Mouse (Mus musculus) heart, postnatal 0 days (tissue): ENCODE measurements around the gene Cpeb1. TPM values are rescaled to one million over a fixed set of nuclear protein-coding genes. Genes with fewer than 3 reads are reported as not detected.
A peak's percentile ranks its signal among the peaks of the same experiment; 100 is the strongest.

Experiments
- ATAC-seq: fragments of 200-750 bp; cut with Nextera tagmentation; 2 replicates; pipeline ENCODE4 v1.8.0; 2017; ENCODE audit warnings: low read depth, moderate number of reproducible peaks, moderate library complexity; ENCODE audit not compliant: insufficient read depth
- DNase-seq: peaks from one replicate; pipeline ENCODE4 v3.0.0-alpha.2; 2016; ENCODE audit warnings: low spot score
- H3K27ac ChIP-seq: fragments of 300-500 bp; sonication (generic); 2 replicates; pipeline ENCODE4 v1.5.1; 2014; ENCODE audit warnings: low read depth, mild to moderate bottlenecking
- H3K27me3 ChIP-seq: fragments of 300-500 bp; sonication (generic); 2 replicates; pipeline ENCODE4 v1.6.1; 2014; ENCODE audit warnings: low read length, mixed read lengths; ENCODE audit not compliant: control insufficient read depth, insufficient read depth
- H3K36me3 ChIP-seq: fragments of 300-500 bp; sonication (generic); replicated peaks from 2 replicates; pipeline ENCODE4 v1.6.1; 2014; ENCODE audit warnings: low read length, mixed read lengths; ENCODE audit not compliant: control insufficient read depth, insufficient read depth
- H3K4me1 ChIP-seq: fragments of 300-500 bp; sonication (generic); 2 replicates; pipeline ENCODE4 v1.6.1; 2014; ENCODE audit warnings: antibody characterized with exemption; ENCODE audit not compliant: control insufficient read depth, insufficient read depth
- H3K4me2 ChIP-seq: fragments of 300-500 bp; sonication (generic); 2 replicates; pipeline ENCODE4 v1.6.1; 2014; ENCODE audit warnings: low read depth, mild to moderate bottlenecking, low read length, moderate library complexity
- H3K4me3 ChIP-seq: fragments of 300-500 bp; sonication (generic); 2 replicates; pipeline ENCODE4 v1.5.1; 2014; ENCODE audit warnings: low read depth, low read length
- H3K9ac ChIP-seq: fragments of 300-500 bp; sonication (generic); replicated peaks from 2 replicates; pipeline ENCODE4 v1.6.1; 2014; ENCODE audit warnings: low read depth, low read length, mixed read lengths
- H3K9me3 ChIP-seq: fragments of 300-500 bp; sonication (generic); replicated peaks from 2 replicates; pipeline ENCODE4 v1.6.1; 2016; ENCODE audit warnings: low read length; ENCODE audit not compliant: control insufficient read depth
- CTCF ChIP-seq: IDR thresholded peaks from 2 replicates; pipeline ENCODE4 v1.5.1; 2016; ENCODE audit warnings: antibody characterized with exemption, control low read depth, low read depth
- EP300 ChIP-seq: IDR thresholded peaks from 2 replicates; pipeline ENCODE4 v1.6.1; 2016; ENCODE audit warnings: antibody characterized with exemption, low read depth
- WGBS: fragments of 180-500 bp; shearing (Covaris S2); extraction: QIAGEN DNeasy Blood & Tissue Kit; methylation state at CpG from one replicate; pipeline ENCODE4 v1.1.7; 2014; 5-methylcytosine and 5-hydroxymethylcytosine counted together
- polyA plus RNA-seq: library from polyadenylated mRNA; unstranded; fragments of >200 nt; fragmentation: Nextera tagmentation; extraction: Ambion mirVana; gene quantifications from 2 replicates; pipeline ENCODE4 v1.2.1, GENCODE M21; 2015
- total RNA-seq: library from RNA; depleted of rRNA; stranded (reverse); fragments of >200 nt; gene quantifications from 2 replicates; pipeline ENCODE4 v1.2.3, GENCODE M21; 2014; ENCODE audit warnings: low replicate concordance

Cpeb1 gene
- total and polyA plus RNA-seq, 2 experiments from 2014 or later = 1.3 to 2.2 TPM

DNA sequence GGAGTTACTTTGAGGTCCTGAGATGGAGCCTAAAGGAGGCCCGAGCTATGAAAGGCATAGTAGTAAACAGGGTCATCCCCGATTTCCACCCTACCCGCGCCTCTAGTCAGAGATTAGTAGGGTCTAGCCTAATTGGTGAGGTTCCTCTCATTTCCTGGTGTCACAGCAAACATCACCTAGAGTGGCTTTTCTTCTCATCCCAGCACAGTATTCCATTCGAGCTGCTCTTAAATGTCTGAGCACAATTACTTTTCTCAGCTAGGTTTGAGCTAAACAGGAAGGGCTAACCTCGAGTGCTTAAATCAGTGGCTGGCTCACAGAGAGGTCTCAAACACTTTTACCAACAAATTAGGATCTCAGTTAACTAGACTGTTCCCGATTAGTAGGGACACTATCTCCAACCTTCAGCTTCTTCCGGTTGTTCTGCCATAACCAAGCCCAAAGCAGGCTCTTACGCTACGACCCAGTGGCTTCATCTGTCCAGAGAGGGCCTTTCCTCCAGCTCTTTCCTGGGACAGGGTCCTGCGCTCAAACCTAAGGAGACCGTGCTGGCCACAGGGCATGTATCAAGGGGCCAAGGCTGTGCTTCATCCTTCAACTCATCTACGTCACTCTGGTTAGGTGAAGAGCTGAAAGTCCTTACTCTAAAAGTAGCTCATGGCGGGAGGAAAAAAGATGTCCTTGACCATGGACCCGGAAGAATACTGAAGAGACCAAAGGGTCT is 109.7 kb downstream of the Cpeb1 start:
- H3K27ac ChIP-seq = peak overlapping the region; percentile 90
- DNase-seq (no peak), ATAC-seq (no peak)
- WGBS = 58% methylated on average over 15 of the region's 15 CpGs
- H3K4me2 ChIP-seq = peak overlapping the region; percentile 60
- H3K36me3 ChIP-seq = peaks cover 22% of the 10 kb centered on the region
- peak overlapping the region; percentile 93 for H3K4me3 ChIP-seq
- peak overlapping the region; percentile 57 for H3K9ac ChIP-seq
- TF ChIP-seq EP300 (no peak), CTCF (no peak)
- H3K4me1 ChIP-seq = peaks cover 16% of the 10 kb centered on the region
- H3K27me3 ChIP-seq = no peaks in the 10 kb centered on the region
- H3K9me3 ChIP-seq = no peaks in the 10 kb centered on the region

DNA sequence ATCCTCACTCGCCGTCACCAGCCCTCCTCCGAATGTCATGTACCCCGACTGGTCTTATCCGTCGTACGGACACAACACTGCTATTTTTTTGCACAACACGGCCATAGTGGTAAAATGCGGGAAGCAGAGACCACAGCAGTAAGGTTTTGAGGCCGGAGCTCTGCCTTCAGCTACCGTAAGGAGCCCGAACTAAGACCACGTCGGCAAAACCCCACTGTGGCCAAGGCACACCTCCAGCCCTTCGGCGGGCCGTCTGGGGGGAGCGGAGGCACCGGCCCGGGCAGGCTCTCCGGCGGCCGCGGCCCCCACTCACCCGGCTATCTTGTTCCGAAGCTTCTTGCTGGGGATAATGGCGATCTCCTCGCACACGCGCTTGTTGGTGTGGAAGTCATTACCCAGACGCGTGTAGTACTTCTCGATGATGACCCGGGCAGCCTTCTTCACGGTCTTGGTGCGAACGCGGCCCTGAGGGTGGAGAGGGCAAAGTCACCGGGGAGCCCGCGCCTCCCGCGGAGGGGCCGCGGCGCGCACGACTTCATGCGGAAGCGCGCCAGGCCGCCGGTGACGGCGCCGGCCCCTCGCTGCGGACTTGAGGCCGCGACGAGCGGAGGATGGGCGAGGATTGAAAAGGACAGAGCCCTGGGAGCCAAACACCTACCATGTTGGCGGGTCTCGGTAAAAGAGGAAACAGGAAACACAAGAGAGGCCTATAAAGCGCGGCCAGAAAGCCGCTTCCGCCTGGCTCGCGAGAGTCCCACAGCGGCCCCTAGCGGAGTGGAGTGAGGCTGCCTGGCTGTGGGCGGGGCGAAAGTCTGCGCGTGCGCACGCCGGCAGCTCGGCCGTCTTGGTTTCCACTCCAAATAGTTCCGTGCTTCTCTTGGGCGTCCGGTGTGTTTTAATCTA is 110.5 kb downstream of the Cpeb1 start, which contains the start of gene Rps17:
Gene Rps17, minus strand, starts transcription at position 711 of the 903 bp plus-strand sequence.
- H3K4me2 ChIP-seq = peak within 1 kb of the TSS; percentile 86

DNA sequence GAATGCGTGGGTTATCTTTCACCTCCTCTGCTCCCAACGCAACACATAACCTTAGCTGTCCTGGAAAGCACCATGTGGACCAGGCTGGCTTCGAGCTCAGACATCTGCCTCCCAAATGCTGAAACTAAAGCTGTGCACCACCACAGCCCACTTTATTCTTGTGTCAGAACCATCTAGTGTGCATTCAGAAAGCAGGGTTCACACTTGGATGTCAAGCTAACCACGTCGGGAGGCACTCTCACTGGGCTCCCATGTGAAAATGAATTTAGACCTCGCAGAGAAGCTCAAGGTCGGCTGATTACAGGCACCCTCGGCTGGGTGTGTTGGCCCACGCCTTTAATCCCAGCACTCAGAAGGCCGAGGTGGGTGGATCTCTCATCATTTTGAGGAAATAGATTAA is 111.4 kb downstream of the Cpeb1 start:
- Histone ChIP-seq H3K36me3 (peaks cover 38% of the 10 kb centered on the region), H3K4me1 (peaks cover 16% of the 10 kb centered on the region), H3K4me2 (peak overlapping the region; percentile 86), H3K9me3 (no peaks in the 10 kb centered on the region), H3K4me3 (peak overlapping the region; percentile 93), H3K9ac (peak overlapping the region; percentile 98), H3K27ac (peak overlapping the region; percentile 90; the same call in 1 of the 2 replicates), H3K27me3 (no peaks in the 10 kb centered on the region)
- DNase-seq = no peak
- TF ChIP-seq CTCF (no peak), EP300 (no peak)
- 2% methylated on average over 10 of the region's 10 CpGs for WGBS
- ATAC-seq = no peak

More for the DNA sequence above, 110.5 kb downstream of the Cpeb1 start, which contains the start of gene Rps17:
- DNase-seq (peak; percentile 82), ATAC-seq (peak; percentile 91)
- TF ChIP-seq EP300 (0 out of 2 replicates have a peak, but pooled peaks have one; percentile 75), CTCF (peak; percentile 97)
- under 1% methylated on average over 82 of the region's 85 CpGs for WGBS
- H3K4me1 ChIP-seq = peaks cover 16% of the 10 kb centered on the region
- peak within 1 kb of the TSS; percentile 98 for H3K9ac ChIP-seq
- H3K36me3 ChIP-seq = peaks cover 30% of the 10 kb centered on the region
- no peaks in the 10 kb centered on the region for H3K27me3 ChIP-seq
- peak within 1 kb of the TSS; percentile 93 for H3K4me3 ChIP-seq
- peak within 1 kb of the TSS; percentile 90 for H3K27ac ChIP-seq
- H3K9me3 ChIP-seq = no peaks in the 10 kb centered on the region

DNA sequence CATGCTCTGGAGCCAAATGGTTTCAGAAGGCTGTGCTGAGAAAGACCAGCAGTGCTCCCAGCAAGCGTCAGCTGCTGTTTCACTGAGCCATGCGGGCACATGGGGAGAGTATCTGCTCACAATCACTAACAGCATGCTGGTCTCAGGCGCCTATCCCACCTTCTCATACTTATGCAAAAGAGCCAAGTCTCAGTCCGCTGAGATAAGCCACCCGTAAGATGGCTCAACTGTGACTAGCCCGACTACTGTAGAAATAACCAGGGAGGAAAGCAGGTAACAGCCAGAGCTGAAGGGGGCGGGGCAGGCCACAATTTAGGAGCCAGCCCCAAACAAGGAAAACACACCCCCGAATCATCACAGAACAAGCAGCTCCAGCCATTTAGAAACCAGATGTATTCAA is 111.9 kb downstream of the Cpeb1 start:
- Histone ChIP-seq H3K4me3 (peak overlapping the region; percentile 93), H3K27me3 (no peaks in the 10 kb centered on the region), H3K4me2 (peak overlapping the region; percentile 86), H3K9me3 (no peaks in the 10 kb centered on the region), H3K36me3 (peaks cover 43% of the 10 kb centered on the region), H3K4me1 (peaks cover 16% of the 10 kb centered on the region), H3K9ac (peak overlapping the region; percentile 98), H3K27ac (no peak overlapping the region)
- 12% methylated on average over 8 of the region's 8 CpGs for WGBS
- TF ChIP-seq CTCF (no peak), EP300 (no peak)
- DNase-seq (no peak), ATAC-seq (no peak)

DNA sequence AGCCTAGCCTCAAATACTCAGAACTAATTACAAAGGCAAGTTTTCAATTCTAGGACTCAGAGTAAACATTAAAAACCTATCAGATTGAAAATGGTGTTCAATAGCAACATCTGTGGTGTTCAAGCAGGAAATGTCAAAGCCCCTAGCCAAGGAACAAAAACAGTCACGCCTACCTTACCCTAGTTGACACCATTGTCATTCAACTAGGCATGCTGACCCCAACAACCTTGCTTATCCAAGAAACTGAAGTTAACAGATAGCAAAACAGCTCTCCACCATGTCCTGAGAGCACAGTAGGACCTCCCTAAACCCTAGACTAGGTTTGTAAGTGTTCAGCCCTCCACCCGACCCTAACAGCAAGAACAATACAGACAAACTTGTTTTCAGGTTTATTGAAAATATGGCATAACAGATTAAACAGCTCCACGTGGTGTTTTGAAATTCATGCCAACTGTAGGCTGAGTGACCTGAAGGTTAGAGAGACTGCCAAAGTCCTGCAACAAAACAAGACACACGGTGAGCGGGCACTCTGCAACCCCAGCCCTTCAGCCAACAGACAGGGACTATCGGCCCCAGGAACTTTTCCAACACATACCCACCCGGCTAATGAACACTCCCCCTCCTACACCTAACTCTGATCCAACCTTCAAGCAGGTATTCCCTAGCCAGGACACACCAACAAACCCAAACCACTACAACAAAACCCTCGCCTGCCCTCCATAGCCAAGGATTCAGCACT is 112.7 kb downstream of the Cpeb1 start:
- no peaks in the 10 kb centered on the region for H3K9me3 ChIP-seq
- peak overlapping the region; percentile 86 for H3K4me2 ChIP-seq
- no peak overlapping the region for H3K27ac ChIP-seq
- WGBS = 41% methylated on average over 8 of the region's 8 CpGs
- no peak for TF ChIP-seq EP300
- no peak for TF ChIP-seq CTCF
- H3K27me3 ChIP-seq = no peaks in the 10 kb centered on the region
- peaks cover 46% of the 10 kb centered on the region for H3K36me3 ChIP-seq
- peak overlapping the region; percentile 93 for H3K4me3 ChIP-seq
- ATAC-seq = no peak
- DNase-seq = no peak
- H3K9ac ChIP-seq = peak overlapping the region; percentile 98
- H3K4me1 ChIP-seq = peaks cover 16% of the 10 kb centered on the region
